Mouse (Mus musculus): ENCODE measurements around the gene Scn4a. TPM values are rescaled to one million over a fixed set of nuclear protein-coding genes. Genes with fewer than 3 reads are reported as not detected.

Gene Scn4a
- polyA plus RNA-seq, 1 experiment from 2014 or later = not detected

Other genes starting within 250 kb of the Scn4a start
- 0.74 and 1.3 TPM in 2 replicates for gene Gm10840, start 192.4 kb downstream of the Scn4a start, polyA plus RNA-seq (2015; fragmentation: Nextera tagmentation; extraction: Ambion mirVana)
- 222 and 233 TPM in 2 replicates for gene Limd2, start 192.4 kb downstream of the Scn4a start, polyA plus RNA-seq (2015; fragmentation: Nextera tagmentation; extraction: Ambion mirVana)
- gene Strada, start 151.1 kb downstream of the Scn4a start, polyA plus RNA-seq (2015; fragmentation: Nextera tagmentation; extraction: Ambion mirVana) = 30.1 and 32.2 TPM in 2 replicates
- gene Ccdc47, start 136.9 kb downstream of the Scn4a start, polyA plus RNA-seq (2015; fragmentation: Nextera tagmentation; extraction: Ambion mirVana) = 88.5 and 97.6 TPM in 2 replicates
- gene Ddx42, start 136.4 kb downstream of the Scn4a start, polyA plus RNA-seq (2015; fragmentation: Nextera tagmentation; extraction: Ambion mirVana) = 102 and 103 TPM in 2 replicates
- gene Ftsj3, start 97.2 kb downstream of the Scn4a start, polyA plus RNA-seq (2015; fragmentation: Nextera tagmentation; extraction: Ambion mirVana) = 39.2 and 39.7 TPM in 2 replicates
- gene Psmc5, start 97.1 kb downstream of the Scn4a start, polyA plus RNA-seq (2015; fragmentation: Nextera tagmentation; extraction: Ambion mirVana) = 274 and 283 TPM in 2 replicates
- 12.7 and 13.2 TPM in 2 replicates for gene Smarcd2, start 80.3 kb downstream of the Scn4a start, polyA plus RNA-seq (2015; fragmentation: Nextera tagmentation; extraction: Ambion mirVana)
- 0.08 and 0.10 TPM in 2 replicates for gene Tcam1, start 76.6 kb downstream of the Scn4a start, polyA plus RNA-seq (2015; fragmentation: Nextera tagmentation; extraction: Ambion mirVana)
- gene Gh, start 51.4 kb downstream of the Scn4a start, polyA plus RNA-seq (2015; fragmentation: Nextera tagmentation; extraction: Ambion mirVana) = not detected in 2 replicates
- gene Cd79b, start 38.5 kb downstream of the Scn4a start, polyA plus RNA-seq (2015; fragmentation: Nextera tagmentation; extraction: Ambion mirVana) = 0.56 and 0.77 TPM in 2 replicates
- not detected in 2 replicates for gene Prr29, start 12.2 kb upstream of the Scn4a start, polyA plus RNA-seq (2015; fragmentation: Nextera tagmentation; extraction: Ambion mirVana)
- gene Icam2, start 34.8 kb upstream of the Scn4a start, polyA plus RNA-seq (2015; fragmentation: Nextera tagmentation; extraction: Ambion mirVana) = 11.3 and 13.9 TPM in 2 replicates
- gene Ern1, start 134.6 kb upstream of the Scn4a start, polyA plus RNA-seq (2015; fragmentation: Nextera tagmentation; extraction: Ambion mirVana) = 5.5 and 6.9 TPM in 2 replicates